Mouse (Mus musculus) intestine, postnatal 0 days (tissue): ENCODE results near the gene Gm44805. TPM values are rescaled to one million over a fixed set of nuclear protein-coding genes. Genes with fewer than 3 reads are reported as not detected.

Experiments
- ATAC-seq: fragments of 200-750 bp; cut with Nextera tagmentation; 2 replicates; pipeline ENCODE4 v1.8.0; 2017; ENCODE audit warnings: mild to moderate bottlenecking, moderate TSS enrichment, moderate library complexity
- H3K27ac ChIP-seq: fragments of 300-500 bp; sonication (generic); 2 replicates; pipeline ENCODE4 v1.5.1; 2014; ENCODE audit warnings: mild to moderate bottlenecking, low read depth, low read length, moderate library complexity
- H3K27me3 ChIP-seq: fragments of 300-500 bp; sonication (generic); replicated peaks from 2 replicates; pipeline ENCODE4 v1.6.1; 2014; ENCODE audit warnings: low read length, mixed read lengths; ENCODE audit not compliant: control insufficient read depth, insufficient read depth
- H3K36me3 ChIP-seq: fragments of 300-500 bp; sonication (generic); 2 replicates; pipeline ENCODE4 v1.6.1; 2014; ENCODE audit warnings: mild to moderate bottlenecking, moderate library complexity; ENCODE audit not compliant: control insufficient read depth, insufficient read depth
- H3K4me1 ChIP-seq: fragments of 300-500 bp; sonication (generic); replicated peaks from 2 replicates; pipeline ENCODE4 v1.6.1; 2014; ENCODE audit warnings: antibody characterized with exemption, low read length, mixed read lengths; ENCODE audit not compliant: control insufficient read depth, insufficient read depth
- H3K4me2 ChIP-seq: fragments of 300-500 bp; sonication (generic); replicated peaks from 2 replicates; pipeline ENCODE4 v1.6.1; 2014; ENCODE audit warnings: low read depth, mild to moderate bottlenecking, moderate library complexity
- H3K4me3 ChIP-seq: fragments of 300-500 bp; sonication (generic); 2 replicates; pipeline ENCODE4 v1.5.1; 2014; ENCODE audit warnings: low read depth, low read length
- H3K9ac ChIP-seq: fragments of 300-500 bp; sonication (generic); 2 replicates; pipeline ENCODE4 v1.6.1; 2014; ENCODE audit warnings: mild to moderate bottlenecking, low read depth, low read length
- H3K9me3 ChIP-seq: fragments of 300-500 bp; sonication (generic); 2 replicates; pipeline ENCODE4 v1.6.1; 2016; ENCODE audit warnings: mixed run types; ENCODE audit not compliant: control insufficient read depth
- CTCF ChIP-seq: sonication (generic); IDR thresholded peaks from 2 replicates; pipeline ENCODE4 v1.5.1; 2016; ENCODE audit warnings: low read depth, mild to moderate bottlenecking, control low read depth, antibody characterized with exemption, moderate library complexity
- WGBS: fragments of 180-500 bp; shearing (Covaris S2); extraction: QIAGEN DNeasy Blood & Tissue Kit; methylation state at CpG from one replicate; pipeline ENCODE4 v1.1.7; 2014; 5-methylcytosine and 5-hydroxymethylcytosine counted together
- polyA plus RNA-seq: library from polyadenylated mRNA; unstranded; fragments of >200 nt; fragmentation: Nextera tagmentation; extraction: Ambion mirVana; gene quantifications from 2 replicates; pipeline ENCODE4 v1.2.1, GENCODE M21; 2015

Gene Gm44805
- polyA plus RNA-seq, 1 experiment from 2014 or later, result 13.5 TPM

DNA sequence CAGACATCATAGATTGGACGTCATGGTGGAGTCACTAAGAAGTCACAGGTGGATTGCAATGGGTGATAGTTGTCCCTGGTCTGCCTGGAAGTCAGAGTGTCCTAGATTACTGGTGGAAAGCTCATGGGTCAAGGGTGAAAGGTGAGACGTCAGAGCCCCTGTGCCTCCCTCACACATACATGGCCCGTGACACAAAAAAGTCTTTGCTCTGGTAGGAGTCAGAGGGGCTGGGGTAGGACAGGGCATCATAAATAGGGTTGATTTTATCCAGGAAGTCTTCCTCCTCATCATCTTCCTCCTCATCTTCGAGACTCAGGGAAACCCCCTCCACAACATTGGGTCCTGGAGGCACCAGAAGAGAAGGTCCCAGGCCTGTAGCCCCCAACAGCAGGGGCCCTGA lies 36.1 kb upstream of the Gm44805 start:
- Histone ChIP-seq H3K4me2 (no peak overlapping the region), H3K4me1 (no peaks in the 10 kb centered on the region; the same call in 1 of the 2 replicates), H3K9me3 (no peaks in the 10 kb centered on the region), H3K27me3 (no peaks in the 10 kb centered on the region), H3K27ac (no peak overlapping the region), H3K9ac (no peak overlapping the region), H3K36me3 (peaks cover 39% of the 10 kb centered on the region; the same call in 1 of the 2 replicates), H3K4me3 (no peak overlapping the region)
- no peak for TF ChIP-seq CTCF
- no peak for ATAC-seq
- 75% methylated on average over 4 of the region's 4 CpGs for WGBS

DNA sequence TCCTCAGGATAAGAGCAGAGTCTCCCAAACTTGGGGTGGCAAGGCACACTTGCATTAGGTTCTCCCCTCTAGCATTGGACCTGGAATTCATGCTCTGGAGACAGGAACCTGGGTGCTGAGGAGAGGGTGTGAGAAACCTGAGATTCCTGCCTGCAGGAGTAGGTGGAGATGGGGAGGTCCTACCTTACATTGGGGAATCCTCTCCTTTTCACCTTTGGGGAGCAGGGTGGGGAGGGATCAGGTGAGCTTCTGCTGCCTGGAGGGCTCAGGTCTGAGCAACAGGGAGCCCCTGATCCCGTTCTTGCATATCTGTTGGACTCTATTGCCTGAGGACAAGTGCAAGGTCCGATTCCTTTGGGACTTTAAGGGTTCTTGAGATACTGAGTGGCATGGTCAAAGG lies 35.6 kb upstream of the Gm44805 start:
- H3K4me1 ChIP-seq, result no peaks in the 10 kb centered on the region; the same call in 1 of the 2 replicates
- H3K9me3 ChIP-seq, result no peaks in the 10 kb centered on the region
- no peak overlapping the region for H3K27ac ChIP-seq
- peaks cover 43% of the 10 kb centered on the region for H3K36me3 ChIP-seq
- H3K9ac ChIP-seq, result no peak overlapping the region
- no peak overlapping the region for H3K4me3 ChIP-seq
- no peak for ATAC-seq
- peak overlapping the region; percentile 61; the same call in 1 of the 2 replicates for H3K4me2 ChIP-seq
- no peaks in the 10 kb centered on the region for H3K27me3 ChIP-seq
- WGBS, result 69% methylated on average over 2 of the region's 2 CpGs
- no peak for TF ChIP-seq CTCF

DNA sequence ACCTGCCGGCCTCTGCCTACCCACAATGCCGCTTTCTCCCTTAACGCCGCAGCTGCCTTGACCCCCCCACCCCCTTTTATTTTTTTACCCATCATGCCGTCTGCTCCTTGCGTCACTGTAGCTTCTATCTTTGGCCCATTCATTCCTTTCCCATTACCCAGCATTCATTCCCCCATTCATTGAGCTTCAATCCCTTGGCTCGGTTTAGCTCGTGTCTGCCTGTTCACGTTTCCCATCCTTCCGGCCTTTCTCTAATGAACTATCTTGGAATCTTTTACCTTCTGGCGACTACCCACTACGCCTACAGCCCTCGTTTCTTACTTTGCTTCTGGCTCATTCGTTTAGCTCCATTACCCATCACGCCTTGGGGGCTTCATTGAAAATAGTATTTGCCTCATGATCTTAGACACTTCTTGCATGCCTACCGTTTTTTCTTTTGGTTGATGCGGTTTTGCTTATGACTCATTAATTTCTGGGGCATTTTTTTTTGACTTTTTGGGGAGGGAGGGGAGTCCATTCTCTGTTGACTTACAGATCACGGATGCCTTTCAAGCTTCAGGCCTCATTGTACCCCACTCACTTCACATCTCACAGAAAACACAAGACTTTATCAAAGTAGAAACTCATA lies 34.9 kb upstream of the Gm44805 start:
- Histone ChIP-seq H3K4me1 (no peaks in the 10 kb centered on the region; the same call in 1 of the 2 replicates), H3K9me3 (no peaks in the 10 kb centered on the region), H3K4me3 (peak overlapping the region; percentile 34), H3K27me3 (no peaks in the 10 kb centered on the region), H3K27ac (peak overlapping the region; percentile 80), H3K9ac (peak overlapping the region; percentile 18), H3K4me2 (peak overlapping the region; percentile 61), H3K36me3 (peaks cover 43% of the 10 kb centered on the region)
- WGBS, result 5% methylated on average over 18 of the region's 18 CpGs
- no peak for TF ChIP-seq CTCF
- ATAC-seq, result peak; percentile 44; the same call in 1 of the 2 replicates

DNA sequence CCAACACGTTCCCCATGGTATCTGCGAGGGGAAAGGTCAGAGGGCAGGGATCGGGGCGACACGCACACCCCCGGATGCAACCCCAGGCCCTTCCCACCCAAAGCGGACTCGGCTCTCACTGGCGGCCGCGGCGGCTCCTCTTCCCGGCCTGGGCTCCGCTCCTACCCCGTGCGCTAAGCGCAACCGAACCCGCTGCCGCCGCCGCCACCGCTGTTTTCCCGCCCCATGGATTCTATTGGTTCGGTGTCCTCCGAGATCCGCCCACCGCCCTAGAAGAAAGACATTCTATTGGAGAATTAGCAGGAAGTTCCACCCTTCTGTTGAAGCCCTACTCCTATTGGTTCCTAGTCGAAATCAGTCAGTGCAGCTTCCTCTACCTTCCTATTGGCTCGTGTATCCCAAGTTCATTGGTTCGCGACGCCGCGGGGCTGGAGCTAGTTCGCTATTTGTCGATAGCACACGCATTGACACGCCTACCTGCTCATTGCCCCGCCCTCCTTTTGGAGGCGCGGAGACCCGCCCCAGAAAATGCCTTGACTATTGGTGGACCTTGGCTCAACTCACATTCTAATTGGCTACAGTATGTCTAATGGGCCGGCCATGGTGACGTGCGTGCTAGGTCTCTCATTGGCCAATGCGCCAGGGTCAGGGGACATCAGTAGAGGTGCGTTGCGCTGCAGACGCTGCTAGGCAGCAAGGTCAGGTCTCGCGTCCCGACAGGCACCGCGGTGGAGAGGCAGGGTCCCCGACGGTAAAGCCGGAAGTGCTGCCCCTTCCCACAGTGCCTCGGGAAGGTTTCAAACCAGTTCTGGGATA lies 34.2 kb upstream of the Gm44805 start, which contains the start of gene Tomm40:
Gene Tomm40 (minus strand): TSS at position 200 of the 816 bp plus-strand sequence.
- under 1% methylated on average over 48 of the region's 59 CpGs for WGBS

DNA sequence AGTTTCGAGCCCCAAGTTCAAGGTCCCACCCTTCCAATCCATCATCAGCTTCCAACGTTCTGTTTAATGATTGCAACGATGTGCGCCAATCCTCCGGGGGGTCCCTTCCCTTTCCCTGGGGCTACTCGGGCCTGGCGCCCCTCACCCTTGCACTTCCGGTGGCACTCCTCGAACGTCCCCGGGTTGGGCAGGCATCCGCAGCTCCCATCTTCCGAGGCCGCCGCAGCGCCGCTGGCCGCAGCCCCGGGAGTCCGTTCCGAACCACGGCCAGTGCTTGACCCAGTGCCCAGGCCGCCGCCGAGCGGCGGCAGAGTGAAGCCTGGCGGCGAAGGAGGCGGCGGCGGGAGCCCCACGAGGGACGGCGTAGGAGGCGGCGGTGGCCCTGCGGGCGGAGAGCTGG lies 33.6 kb upstream of the Gm44805 start:
- H3K36me3 ChIP-seq, result peaks cover 47% of the 10 kb centered on the region
- H3K4me3 ChIP-seq, result peak overlapping the region; percentile 80
- no peaks in the 10 kb centered on the region for H3K27me3 ChIP-seq
- TF ChIP-seq CTCF, result no peak
- no peaks in the 10 kb centered on the region for H3K9me3 ChIP-seq
- H3K4me1 ChIP-seq, result no peaks in the 10 kb centered on the region; the same call in 1 of the 2 replicates
- 0% methylated on average over 39 of the region's 39 CpGs for WGBS
- peak overlapping the region; percentile 29 for H3K27ac ChIP-seq
- peak; percentile 0; the same call in 1 of the 2 replicates for ATAC-seq
- H3K9ac ChIP-seq, result peak overlapping the region; percentile 70
- peak overlapping the region; percentile 75 for H3K4me2 ChIP-seq

More for the DNA sequence above, 34.2 kb upstream of the Gm44805 start, which contains the start of gene Tomm40:
- no peaks in the 10 kb centered on the region for H3K27me3 ChIP-seq
- peak; percentile 99 for ATAC-seq
- peak within 1 kb of the TSS; percentile 70 for H3K9ac ChIP-seq
- H3K4me2 ChIP-seq, result peak within 1 kb of the TSS; percentile 75
- H3K4me3 ChIP-seq, result peak within 1 kb of the TSS; percentile 80
- no peaks in the 10 kb centered on the region; the same call in 1 of the 2 replicates for H3K4me1 ChIP-seq
- H3K36me3 ChIP-seq, result peaks cover 47% of the 10 kb centered on the region
- no peak for TF ChIP-seq CTCF
- H3K9me3 ChIP-seq, result no peaks in the 10 kb centered on the region
- H3K27ac ChIP-seq, result peak within 1 kb of the TSS; percentile 80

DNA sequence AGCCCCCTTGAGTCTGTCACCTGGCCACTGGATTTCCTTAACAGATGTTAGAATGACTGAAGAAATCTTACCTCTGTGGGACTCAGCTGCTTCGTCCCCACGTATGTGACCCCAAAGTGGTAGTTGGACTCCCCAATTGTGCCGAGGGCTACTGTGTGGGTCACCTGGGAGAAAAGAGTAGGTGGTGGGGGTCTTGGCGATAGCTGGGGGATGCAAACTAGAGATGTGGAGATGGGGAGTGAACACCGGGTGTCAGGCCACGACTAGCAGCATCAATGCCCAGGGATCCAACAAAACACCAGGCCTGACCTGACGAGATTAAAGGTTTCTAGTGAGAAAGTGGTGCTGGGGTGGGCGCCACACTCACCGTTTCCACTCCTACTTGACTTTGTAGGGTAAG lies 32.4 kb upstream of the Gm44805 start:
- Histone ChIP-seq H3K9me3 (no peaks in the 10 kb centered on the region), H3K36me3 (peaks cover 49% of the 10 kb centered on the region), H3K9ac (no peak overlapping the region), H3K27me3 (no peaks in the 10 kb centered on the region), H3K27ac (no peak overlapping the region), H3K4me1 (no peaks in the 10 kb centered on the region; the same call in 1 of the 2 replicates), H3K4me2 (no peak overlapping the region), H3K4me3 (no peak overlapping the region)
- TF ChIP-seq CTCF, result no peak
- 89% methylated on average over 9 of the region's 9 CpGs for WGBS
- ATAC-seq, result no peak
